Mouse (Mus musculus) limb, embryonic 11.5 days (tissue): ENCODE measurements around the gene Ctps2. TPM values are rescaled to one million over a fixed set of nuclear protein-coding genes. Genes with fewer than 3 reads are reported as not detected.
"Not testable (repeated sequence)": the region's sequence is repeated elsewhere in the genome, so short reads cannot be mapped to it uniquely, and the experiment has no call there.

Source experiments
- ATAC-seq: fragments of 200-750 bp; cut with Nextera tagmentation; 2 replicates; pipeline ENCODE4 v1.8.0; 2017; ENCODE audit warnings: low read depth; ENCODE audit not compliant: insufficient number of reproducible peaks, low FRiP score, low TSS enrichment
- DNase-seq: peaks from one replicate; pipeline ENCODE4 v3.0.0-alpha.2; 2015; ENCODE audit warnings: low spot score
- H3K27ac ChIP-seq: fragments of 300-500 bp; sonication (generic); replicated peaks from 2 replicates; pipeline ENCODE4 v1.5.1; 2014; ENCODE audit warnings: low read depth, mild to moderate bottlenecking, low read length
- H3K27me3 ChIP-seq: fragments of 300-500 bp; sonication (generic); 2 replicates; pipeline ENCODE4 v1.6.1; 2014; ENCODE audit warnings: mild to moderate bottlenecking, low read length, mixed read lengths; ENCODE audit not compliant: control insufficient read depth, insufficient read depth
- H3K36me3 ChIP-seq: fragments of 300-500 bp; sonication (generic); 2 replicates; pipeline ENCODE4 v1.6.1; 2014; ENCODE audit warnings: mild to moderate bottlenecking, low read length, moderate library complexity, mixed read lengths; ENCODE audit not compliant: control insufficient read depth, insufficient read depth
- H3K4me1 ChIP-seq: fragments of 300-500 bp; sonication (generic); 2 replicates; pipeline ENCODE4 v1.6.1; 2014; ENCODE audit warnings: low read length, mixed read lengths; ENCODE audit not compliant: control insufficient read depth, insufficient read depth
- H3K4me2 ChIP-seq: fragments of 300-500 bp; sonication (generic); 2 replicates; pipeline ENCODE4 v1.6.1; 2014; ENCODE audit warnings: low read depth, mild to moderate bottlenecking, moderate library complexity; ENCODE audit not compliant: severe bottlenecking
- H3K4me3 ChIP-seq: fragments of 300-500 bp; sonication (generic); 2 replicates; pipeline ENCODE4 v1.5.1; 2014; ENCODE audit warnings: low read depth, low read length
- H3K9ac ChIP-seq: fragments of 300-500 bp; sonication (generic); 2 replicates; pipeline ENCODE4 v1.6.1; 2014; ENCODE audit warnings: mild to moderate bottlenecking, low read length
- H3K9me3 ChIP-seq: fragments of 300-500 bp; sonication (generic); 2 replicates; pipeline ENCODE4 v1.6.1; 2016; ENCODE audit warnings: low read length; ENCODE audit not compliant: control insufficient read depth
- WGBS: fragments of 180-500 bp; shearing (Covaris S2); extraction: QIAGEN DNeasy Blood & Tissue Kit; methylation state at CpG from one replicate; pipeline ENCODE4 v1.1.7; 2014; 5-methylcytosine and 5-hydroxymethylcytosine counted together
- polyA plus RNA-seq: library from polyadenylated mRNA; unstranded; fragments of >200 nt; fragmentation: Nextera tagmentation; extraction: Ambion mirVana; gene quantifications from 2 replicates; pipeline ENCODE4 v1.2.1, GENCODE M21; 2014

Ctps2 gene
- polyA plus RNA-seq = 117 and 124 TPM in 2 replicates

DNA sequence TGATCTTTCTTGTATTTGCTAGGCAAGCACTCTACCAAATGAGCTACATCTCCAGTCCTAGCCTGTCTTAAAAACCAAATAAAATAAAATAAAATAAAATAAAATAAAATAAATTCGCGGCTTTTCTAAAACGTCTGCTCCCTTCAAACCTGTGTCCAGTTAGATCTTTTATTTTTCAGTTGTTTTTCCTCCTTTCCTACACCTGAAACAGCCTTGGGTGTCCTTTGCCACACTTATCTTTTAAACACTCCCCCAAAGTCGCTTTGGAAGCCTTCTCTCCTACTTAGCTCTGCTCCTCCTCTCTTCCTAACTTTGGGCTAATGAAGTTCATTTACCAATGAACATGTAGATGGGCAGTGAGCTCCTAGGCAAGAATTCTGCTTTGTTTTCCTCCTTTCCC, at the start of gene Ctps2:
TSS of gene Ctps2 (plus strand) at position 301 of the 400 bp plus-strand sequence.
- 36% methylated on average over 4 of the region's 4 CpGs for WGBS
- H3K27ac ChIP-seq = 0 out of 2 replicates have a peak within 1 kb of the TSS, but pooled peaks have one; percentile 30

DNA sequence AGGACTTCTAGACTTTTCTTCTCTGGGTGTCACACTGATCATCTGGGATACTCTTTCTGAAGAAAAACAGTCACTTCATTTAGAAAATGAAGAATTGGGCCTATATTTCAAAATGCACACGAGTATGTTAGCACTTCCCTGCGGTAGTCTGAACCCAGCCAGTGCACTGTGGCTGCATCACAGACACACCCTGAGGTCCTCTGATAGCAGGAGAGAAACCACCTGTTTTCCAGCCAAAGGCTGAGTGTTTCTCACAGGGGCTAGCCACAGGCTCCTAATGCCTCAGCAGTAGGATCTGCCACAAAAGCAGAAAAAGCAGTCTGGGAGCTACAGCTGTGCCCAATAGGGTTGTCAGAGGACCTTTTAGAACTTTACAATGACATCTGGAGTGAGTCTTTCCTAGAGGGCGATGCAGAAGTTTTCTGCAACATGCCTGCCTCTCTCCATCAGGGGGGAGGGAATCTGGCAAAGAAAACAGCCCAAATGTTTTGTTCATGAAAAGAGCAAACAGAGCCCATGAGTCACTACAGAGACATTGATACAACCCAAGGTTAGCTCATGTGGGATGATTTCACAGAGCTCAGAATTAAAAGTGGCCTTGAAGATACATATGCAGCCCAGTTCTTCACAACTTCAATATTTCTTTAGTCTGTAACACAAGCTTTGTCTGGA, 32.6 kb upstream of the Ctps2 start:
- H3K4me2 ChIP-seq = no peak overlapping the region
- H3K36me3 ChIP-seq = no peaks in the 10 kb centered on the region
- WGBS = 93% methylated on average over 3 of the region's 3 CpGs
- no peaks in the 10 kb centered on the region for H3K27me3 ChIP-seq
- no peak for ATAC-seq
- no peak overlapping the region for H3K4me3 ChIP-seq
- no peak overlapping the region for H3K9ac ChIP-seq
- no peaks in the 10 kb centered on the region for H3K9me3 ChIP-seq
- no peak for DNase-seq
- no peak overlapping the region for H3K27ac ChIP-seq
- H3K4me1 ChIP-seq = no peaks in the 10 kb centered on the region

More for the DNA sequence above, at the start of gene Ctps2:
- Histone ChIP-seq H3K4me2 (peak within 1 kb of the TSS; percentile 49), H3K4me1 (no peaks in the 10 kb centered on the region), H3K9ac (peak within 1 kb of the TSS; percentile 70), H3K4me3 (peak within 1 kb of the TSS; percentile 53), H3K9me3 (no peaks in the 10 kb centered on the region), H3K36me3 (no peaks in the 10 kb centered on the region), H3K27me3 (0 out of 2 replicates have a peak, but pooled peaks cover 3% of the 10 kb centered on the region)
- ATAC-seq (no peak), DNase-seq (no peak)

DNA sequence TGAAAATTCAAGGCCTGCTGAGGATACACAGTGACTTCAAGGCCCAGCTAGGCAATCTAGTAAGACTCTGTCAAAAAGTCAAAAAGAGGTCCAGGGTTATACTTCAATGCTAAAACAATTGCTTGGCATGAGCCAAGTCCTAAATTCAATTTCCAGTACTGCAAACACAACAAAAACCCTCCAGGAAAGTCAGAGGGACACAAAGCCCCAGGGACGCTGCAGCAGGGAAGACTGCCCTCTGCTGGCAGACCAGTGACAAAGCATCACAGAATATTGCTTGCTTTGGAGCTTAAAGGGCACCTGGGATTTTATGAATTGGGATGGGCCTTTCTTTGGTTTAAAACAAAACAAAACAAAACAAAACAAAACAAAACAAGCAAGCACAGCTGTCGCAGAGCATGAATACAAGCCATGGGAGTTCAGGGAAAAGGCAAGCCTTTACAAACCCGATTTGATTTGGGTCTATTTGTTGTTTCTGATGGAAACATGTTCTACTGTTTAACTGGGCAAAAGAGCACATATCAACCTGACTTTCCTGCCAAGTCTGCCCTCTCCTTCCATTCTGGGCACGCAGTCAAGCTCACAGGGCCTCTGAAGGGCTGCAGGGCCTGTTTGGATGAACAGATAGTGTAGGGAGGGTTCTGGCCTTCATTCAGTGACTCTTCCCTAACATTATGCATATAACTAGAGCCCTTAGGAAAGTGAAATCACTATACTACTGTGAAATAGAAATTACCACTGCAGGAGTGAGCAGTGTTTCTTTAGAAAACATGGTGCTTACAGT, 29.1 kb upstream of the Ctps2 start:
- DNase-seq = peak; percentile 40
- no peaks in the 10 kb centered on the region for H3K9me3 ChIP-seq
- no peak overlapping the region for H3K4me3 ChIP-seq
- H3K27ac ChIP-seq = no peak overlapping the region
- no peak overlapping the region for H3K4me2 ChIP-seq
- no peak overlapping the region for H3K9ac ChIP-seq
- H3K4me1 ChIP-seq = no peaks in the 10 kb centered on the region
- H3K27me3 ChIP-seq = no peaks in the 10 kb centered on the region
- no peaks in the 10 kb centered on the region for H3K36me3 ChIP-seq
- ATAC-seq = no peak
- WGBS = 45% methylated on average over 4 of the region's 4 CpGs

DNA sequence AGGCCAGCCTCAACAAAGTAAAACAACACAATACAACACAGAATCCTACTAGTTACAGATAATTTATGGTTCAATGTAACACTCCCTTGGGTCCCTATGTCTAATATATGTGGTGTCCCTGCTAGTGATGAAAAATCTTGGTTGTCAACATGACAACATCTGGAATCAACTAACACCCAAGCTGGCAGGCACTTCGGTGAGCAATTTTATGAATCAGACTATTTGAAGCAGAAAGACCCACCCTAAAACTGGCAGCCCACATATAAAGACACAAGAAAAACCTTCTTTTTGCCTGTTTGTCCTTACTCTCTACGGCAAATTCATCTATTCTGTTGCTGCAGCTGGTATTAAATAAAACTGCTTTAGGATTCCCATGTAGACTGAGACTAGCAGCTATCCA, 27.3 kb upstream of the Ctps2 start:
- ATAC-seq = no peak
- Histone ChIP-seq H3K27ac (no peak overlapping the region), H3K9me3 (no peaks in the 10 kb centered on the region), H3K4me3 (no peak overlapping the region), H3K36me3 (no peaks in the 10 kb centered on the region), H3K4me1 (no peaks in the 10 kb centered on the region), H3K4me2 (no peak overlapping the region), H3K27me3 (no peaks in the 10 kb centered on the region), H3K9ac (no peak overlapping the region)
- DNase-seq = no peak
- WGBS = 67% methylated on average over 2 of the region's 2 CpGs

DNA sequence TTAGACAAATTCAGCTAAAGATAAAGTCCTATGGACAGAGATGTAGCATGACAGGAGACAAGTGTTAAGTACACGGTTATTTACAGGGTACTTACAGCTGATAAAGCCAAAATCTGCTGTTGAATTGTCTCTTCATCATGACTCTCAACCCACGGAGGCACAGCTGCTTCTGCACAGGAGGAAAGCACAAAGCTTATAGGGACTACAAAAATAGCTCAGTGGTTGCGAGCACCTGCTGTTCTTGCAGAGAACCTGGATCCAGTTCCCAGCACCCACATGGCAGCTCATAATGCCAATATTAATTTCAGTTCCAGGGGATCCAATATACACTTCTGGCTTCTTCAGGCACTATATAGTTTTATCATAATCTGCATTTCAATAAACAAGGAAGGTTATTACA, 22.8 kb upstream of the Ctps2 start:
- ATAC-seq (no peak), DNase-seq (no peak)
- Histone ChIP-seq H3K36me3 (no peaks in the 10 kb centered on the region), H3K4me1 (no peaks in the 10 kb centered on the region), H3K9ac (no peak overlapping the region), H3K27me3 (no peaks in the 10 kb centered on the region), H3K9me3 (no peaks in the 10 kb centered on the region), H3K27ac (no peak overlapping the region), H3K4me2 (no peak overlapping the region), H3K4me3 (no peak overlapping the region)
- WGBS = 93% methylated on average over 3 of the region's 3 CpGs

DNA sequence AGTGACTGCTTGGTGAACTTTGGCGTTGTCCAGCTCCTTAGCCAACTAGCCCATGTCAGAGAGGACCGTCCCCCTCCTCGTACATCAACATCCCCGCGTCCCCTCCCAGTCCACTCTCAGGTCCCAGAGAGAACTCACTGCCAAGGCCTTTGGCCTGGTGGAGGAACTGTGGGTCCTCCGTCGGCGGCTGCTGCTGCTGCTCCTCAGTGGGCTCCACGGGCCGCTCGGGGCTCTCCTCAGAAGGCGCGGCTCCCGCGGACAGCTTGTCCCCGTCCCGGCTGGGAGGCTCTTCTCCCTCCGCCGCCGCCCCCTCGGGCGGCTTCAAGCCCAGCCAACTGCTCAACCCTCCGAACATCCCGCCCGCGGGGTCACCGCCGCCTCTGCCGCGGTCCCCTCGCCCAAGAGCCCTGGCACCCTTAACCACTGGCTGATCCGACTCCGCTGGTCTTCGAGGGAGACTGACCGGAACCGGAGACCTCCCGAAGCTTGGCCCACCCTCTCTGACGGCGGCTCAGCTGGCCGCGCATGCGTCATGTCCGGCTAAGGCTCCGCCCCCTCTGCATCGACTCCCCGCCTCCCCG, 13.0 kb upstream of the Ctps2 start, which contains the start of gene Syap1:
TSS of gene Syap1 (minus strand) at position 517 of the 581 bp plus-strand sequence.
- DNase-seq = peak; percentile 83
- H3K4me2 ChIP-seq = peak within 1 kb of the TSS; percentile 43; the same call in 1 of the 2 replicates
- H3K4me3 ChIP-seq = peak within 1 kb of the TSS; percentile 64
- peak within 1 kb of the TSS; percentile 75 for H3K9ac ChIP-seq
- H3K27me3 ChIP-seq = no peaks in the 10 kb centered on the region
- peak; percentile 86 for ATAC-seq
- H3K36me3 ChIP-seq = no peaks in the 10 kb centered on the region
- no peaks in the 10 kb centered on the region for H3K4me1 ChIP-seq
- H3K9me3 ChIP-seq = no peaks in the 10 kb centered on the region
- H3K27ac ChIP-seq = no peak within 1 kb of the TSS
- 22% methylated on average over 42 of the region's 47 CpGs for WGBS

DNA sequence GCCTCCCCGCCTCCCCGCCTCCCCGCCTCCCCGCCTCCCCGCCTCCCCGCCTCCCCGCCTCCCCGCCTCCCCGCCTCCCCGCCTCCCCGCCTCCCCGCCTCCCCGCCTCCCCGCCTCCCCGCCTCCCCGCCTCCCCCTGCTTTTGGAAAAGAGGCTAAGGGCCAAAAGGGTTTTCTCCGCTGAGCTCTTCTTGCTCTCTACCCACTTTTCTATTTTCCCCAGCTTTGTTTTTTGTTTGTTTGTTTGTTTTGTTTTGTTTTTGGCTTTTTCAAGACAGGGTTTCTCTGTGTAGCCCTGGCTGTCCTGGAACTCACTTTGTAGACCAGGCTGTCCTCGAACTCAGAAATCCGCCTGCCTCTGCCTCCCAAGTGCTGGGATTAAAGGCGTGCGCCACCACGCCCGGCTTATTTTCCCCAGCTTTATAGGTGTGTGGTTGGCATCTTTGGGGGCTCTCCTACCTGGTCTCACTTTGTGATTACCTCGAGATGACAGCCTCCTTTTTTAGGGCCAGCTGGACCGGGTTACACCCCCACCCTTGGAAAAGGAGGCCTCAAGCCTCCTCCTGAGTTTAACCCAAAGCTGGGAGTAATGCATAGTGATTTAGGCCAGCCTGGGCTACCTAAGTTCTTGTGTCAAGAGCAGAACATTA, 12.3 kb upstream of the Ctps2 start:
- not testable (repeated sequence) for H3K4me2 ChIP-seq, H3K36me3 ChIP-seq, H3K9ac ChIP-seq, H3K27ac ChIP-seq, H3K27me3 ChIP-seq, H3K9me3 ChIP-seq, H3K4me3 ChIP-seq, H3K4me1 ChIP-seq
- DNase-seq (peak; percentile 21), ATAC-seq (peak; percentile 38; the same call in 1 of the 2 replicates)
- WGBS = 78% methylated on average over 9 of the region's 25 CpGs
